Mouse (Mus musculus): ENCODE results near the gene Elmsan1.
"Not testable (repeated sequence)": the region's sequence is repeated elsewhere in the genome, so short reads cannot be mapped to it uniquely, and the experiment has no call there.

The Elmsan1 gene

GRCm38 (mm10) chr12:84218289-84219120, at the start of gene Elmsan1:
TSS of gene Elmsan1 (minus strand) at chr12:84218881.
- peak; percentile 63 for DNase-seq (ENCODE audit: low spot score)

DNA sequence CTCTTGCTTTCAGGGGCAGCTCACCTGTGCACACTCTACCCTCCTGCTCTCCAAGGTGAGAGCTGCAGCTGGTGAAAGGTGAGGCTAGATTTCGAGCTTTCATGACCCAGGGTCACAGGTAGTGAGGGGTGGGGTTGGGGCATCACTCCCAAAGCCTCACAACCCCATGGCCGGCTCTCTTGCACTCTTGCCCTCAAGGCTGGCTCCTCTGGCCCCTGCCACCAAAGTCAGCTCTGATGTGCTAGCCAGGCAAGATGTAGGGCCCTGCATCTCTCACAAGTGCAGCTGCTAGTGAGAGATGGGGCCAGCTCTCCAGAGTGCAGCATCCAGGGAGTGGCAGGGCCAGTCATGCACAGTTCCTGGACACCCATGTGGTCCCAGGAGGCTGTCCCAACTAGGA, 48.6 kb upstream of the Elmsan1 start:
- no peak for DNase-seq (ENCODE audit: low spot score)

DNA sequence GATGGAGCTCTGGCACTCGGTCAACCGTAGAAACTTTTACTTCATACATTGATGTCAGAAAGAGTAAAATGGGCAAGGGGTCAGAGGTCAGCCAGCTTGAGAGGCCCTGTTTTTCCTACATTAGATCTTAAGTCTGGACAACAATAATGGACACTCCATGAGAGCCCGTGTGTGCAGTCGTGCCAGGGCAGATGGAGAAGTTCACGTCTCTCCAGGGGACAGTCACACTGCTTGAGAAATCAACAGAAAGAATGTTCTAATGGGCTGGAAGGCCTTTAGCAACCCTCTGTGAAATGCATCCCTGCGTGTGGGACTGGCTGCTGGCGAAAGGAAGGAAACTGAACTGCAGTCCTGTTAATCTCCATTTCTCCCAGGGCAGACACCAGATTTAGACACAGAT, 41.7 kb upstream of the Elmsan1 start:
- DNase-seq (ENCODE audit: low spot score) = no peak

- no peak for DNase-seq (ENCODE audit: low spot score)
These were observed 36.2 kb upstream of the Elmsan1 start for GRCm38 (mm10) chr12:84254886-84255285.

- DNase-seq (ENCODE audit: low spot score) = no peak
These were observed 34.1 kb upstream of the Elmsan1 start for GRCm38 (mm10) chr12:84252811-84253210.

GRCm38 (mm10) chr12:84249217-84249616, 30.5 kb upstream of the Elmsan1 start:
- peak; percentile 61 for DNase-seq (ENCODE audit: low spot score)

- no peak for DNase-seq (ENCODE audit: low spot score)
These were observed 27.0 kb upstream of the Elmsan1 start for GRCm38 (mm10) chr12:84245683-84246082.

DNA sequence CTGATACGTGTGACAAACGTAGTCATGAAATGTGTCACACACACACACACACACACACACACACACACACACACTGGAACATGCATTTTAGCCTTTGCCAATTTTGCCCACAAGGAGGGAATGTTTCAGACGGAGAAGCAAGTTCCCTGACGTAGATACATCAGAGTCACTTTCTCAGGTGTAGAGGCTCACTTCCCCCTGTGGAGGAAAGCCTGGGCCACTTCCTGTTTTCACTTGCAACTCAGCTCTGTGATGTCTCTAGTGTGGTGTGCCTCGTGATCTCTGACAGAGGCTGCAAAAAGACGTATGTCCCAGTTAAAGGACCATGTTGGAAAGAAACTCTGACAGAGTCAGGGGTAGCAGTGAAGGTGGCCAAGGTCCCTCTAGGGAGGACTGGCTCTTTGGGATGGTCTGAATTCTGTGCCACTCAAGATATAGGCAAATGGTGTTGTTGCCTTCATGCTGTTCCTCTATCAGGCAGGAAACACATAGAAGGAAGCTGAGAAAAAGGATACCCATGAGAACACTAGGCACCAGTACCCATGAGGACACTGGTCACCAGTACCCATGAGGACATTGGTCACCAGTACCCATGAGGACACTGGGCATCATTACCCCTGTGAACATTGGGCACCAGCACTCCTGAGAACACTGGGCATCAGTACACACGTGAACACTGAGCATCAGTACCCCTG, 24.5 kb upstream of the Elmsan1 start:
- no peak for DNase-seq (ENCODE audit: low spot score)

DNA sequence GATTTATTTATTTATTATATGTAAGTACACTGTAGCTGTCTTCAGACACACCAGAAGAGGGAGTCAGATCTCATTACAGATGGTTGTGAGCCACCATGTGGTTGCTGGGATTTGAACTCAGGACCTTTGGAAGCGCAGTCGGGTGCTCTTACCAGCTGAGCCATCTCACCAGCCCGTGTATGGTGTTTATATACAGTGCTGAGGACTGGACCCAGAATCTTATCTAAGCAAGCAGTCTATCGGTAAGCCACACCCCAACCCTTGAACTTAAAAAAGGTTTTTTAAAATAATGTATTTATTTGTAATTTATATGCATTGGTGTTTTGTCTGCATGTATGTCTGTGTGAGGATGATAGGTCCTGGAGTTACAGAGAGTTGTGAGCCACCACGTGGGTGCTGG, 18.4 kb upstream of the Elmsan1 start:
- not testable (repeated sequence) for DNase-seq (ENCODE audit: low spot score)

DNA sequence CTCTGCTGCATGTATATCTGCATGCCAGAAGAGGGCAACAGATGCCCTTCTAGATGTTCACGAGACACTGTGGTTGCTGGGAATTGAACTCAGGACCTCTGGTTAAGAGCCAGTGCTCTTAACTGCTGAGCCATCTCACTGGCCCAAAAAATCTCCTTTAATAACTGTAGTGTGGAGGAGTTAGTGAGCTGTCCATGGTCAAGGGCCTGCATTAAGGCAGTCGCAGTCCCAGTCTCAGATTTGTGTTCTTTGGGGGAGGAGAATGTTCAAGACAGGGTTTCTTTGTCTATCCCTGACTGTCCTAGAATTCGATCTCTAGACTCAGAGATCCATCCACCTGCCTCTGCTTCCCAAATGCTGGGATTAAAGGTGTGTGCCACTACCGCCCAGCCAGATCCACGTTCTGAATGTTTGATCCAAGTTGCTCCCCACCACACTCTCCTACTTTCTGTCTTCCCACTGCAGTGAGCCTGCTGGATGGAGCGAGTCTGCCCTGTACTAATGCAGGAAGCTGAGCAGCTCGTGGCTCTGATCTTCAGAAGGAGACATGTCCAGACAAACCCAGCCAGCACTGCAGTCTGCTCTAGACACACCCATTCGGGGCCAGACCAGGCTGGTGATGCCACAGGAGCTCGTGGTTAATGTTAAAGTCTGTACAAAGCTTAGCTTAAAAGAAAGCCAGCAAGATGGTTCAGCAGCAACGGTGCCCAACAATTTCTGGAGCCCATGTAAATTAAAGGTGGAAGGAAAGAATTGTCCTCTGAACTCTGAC, 17.5 kb upstream of the Elmsan1 start:
- no peak for DNase-seq (ENCODE audit: low spot score)

GRCm38 (mm10) chr12:84235577-84235976, 16.9 kb upstream of the Elmsan1 start:
- no peak for DNase-seq (ENCODE audit: low spot score)

- no peak for DNase-seq (ENCODE audit: low spot score)
These were observed 14.9 kb upstream of the Elmsan1 start for GRCm38 (mm10) chr12:84233488-84234100.

- no peak for DNase-seq (ENCODE audit: low spot score)
These were observed 7.6 kb upstream of the Elmsan1 start for GRCm38 (mm10) chr12:84226117-84226840.

DNA sequence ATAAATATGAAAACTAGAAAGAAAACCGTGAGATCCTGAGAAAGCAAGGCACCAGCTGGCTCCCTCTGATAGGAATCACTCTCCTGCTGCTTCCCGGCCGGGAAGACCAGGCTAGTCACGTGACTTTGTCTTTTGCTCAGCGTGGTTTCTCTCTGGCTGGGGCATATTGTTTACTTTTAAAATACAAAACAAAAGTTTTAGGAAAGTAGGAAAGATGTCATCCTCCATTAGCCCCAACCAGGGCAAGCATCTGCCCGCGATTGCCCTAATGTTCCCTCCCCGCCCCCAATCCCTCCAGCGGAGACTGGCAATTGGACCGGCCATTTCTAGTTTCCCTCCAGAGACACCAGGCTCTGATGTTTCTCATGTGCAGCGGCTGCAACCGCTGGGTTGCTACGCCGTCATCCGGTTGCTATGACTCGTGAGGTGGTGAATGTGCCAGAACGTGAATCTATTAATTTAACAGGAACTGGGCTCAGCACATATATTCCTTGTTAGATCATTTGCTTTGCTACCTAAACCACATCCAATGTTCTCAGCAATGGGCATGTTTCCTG, 3.8 kb upstream of the Elmsan1 start:
- DNase-seq (ENCODE audit: low spot score) = peak; percentile 47

GRCm38 (mm10) chr12:84220951-84221891, 2.5 kb upstream of the Elmsan1 start:
- no peak for DNase-seq (ENCODE audit: low spot score)

GRCm38 (mm10) chr12:84220515-84220914, 1.8 kb upstream of the Elmsan1 start:
- no peak for DNase-seq (ENCODE audit: low spot score)

- DNase-seq (ENCODE audit: low spot score) = no peak
These were observed 460 bp upstream of the Elmsan1 start for GRCm38 (mm10) chr12:84219121-84219561.

- DNase-seq (ENCODE audit: low spot score) = no peak
These were observed 1.1 kb downstream of the Elmsan1 start for GRCm38 (mm10) chr12:84217508-84218131.

DNA sequence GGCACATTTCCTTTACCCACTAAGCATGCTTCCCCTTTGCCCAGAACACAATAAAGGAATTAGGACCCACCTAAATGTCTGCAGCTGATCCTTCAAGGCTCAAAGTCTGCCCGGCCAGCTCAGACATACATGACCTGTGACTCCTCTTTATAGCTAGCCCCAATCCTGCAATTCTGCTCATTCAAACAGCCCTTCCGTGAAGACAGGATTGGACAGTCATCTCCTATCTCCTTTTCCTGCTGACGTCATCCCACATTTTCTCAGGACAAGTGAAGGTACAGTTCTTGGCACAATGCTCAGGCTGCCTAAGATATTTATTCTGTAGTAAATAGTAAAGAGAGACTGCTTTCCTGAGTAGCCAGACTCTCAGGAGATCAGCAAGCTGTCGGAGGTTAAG, 1.6 kb downstream of the Elmsan1 start:
- no peak for DNase-seq (ENCODE audit: low spot score)
